Mouse (Mus musculus): ENCODE measurements around the gene Sctr. TPM values are rescaled to one million over a fixed set of nuclear protein-coding genes. Genes with fewer than 3 reads are reported as not detected.
A peak's percentile ranks its signal among the peaks of the same experiment; 100 is the strongest.

The Sctr gene
- polyA plus RNA-seq, 1 experiment = 0.96 TPM

DNA sequence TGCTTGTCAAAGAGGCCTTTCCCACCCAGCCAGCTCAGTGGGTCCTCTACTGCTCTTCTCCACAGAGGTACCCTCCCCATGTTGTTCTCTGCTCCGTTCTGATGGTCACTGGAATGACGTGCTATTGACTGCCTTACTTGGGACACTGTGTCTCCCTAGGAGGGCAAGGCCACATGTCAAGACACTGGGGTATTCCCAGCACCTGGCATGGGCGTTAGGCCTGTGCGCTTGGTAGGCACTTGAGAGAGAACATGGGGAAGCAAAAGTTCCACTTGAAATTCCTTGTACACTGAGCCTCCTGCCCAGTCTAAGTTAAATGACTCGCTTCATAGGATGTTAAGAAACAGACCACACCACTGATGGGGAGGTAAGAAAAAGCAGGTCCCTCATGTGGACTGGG lies 62.4 kb downstream of the Sctr start:
- Histone ChIP-seq H3K36me3 (ENCODE audit: control insufficient read depth, insufficient read depth, low read length) (no peaks in the 10 kb centered on the region), H3K4me3 (ENCODE audit: control insufficient read depth, insufficient read depth, low read length) (no peak overlapping the region), H3K4me1 (replicated peaks; ENCODE audit: control insufficient read depth, insufficient read depth, low read length) (0 out of 2 replicates have a peak, but pooled peaks cover 5% of the 10 kb centered on the region), H3K27ac (ENCODE audit: control insufficient read depth, insufficient read depth, low read length) (no peak overlapping the region), H3K27me3 (ENCODE audit: control insufficient read depth, insufficient read depth, low read length) (peaks cover 12% of the 10 kb centered on the region; the same call in 1 of the 2 replicates)
- no peak for TF ChIP-seq CTCF (IDR thresholded peaks at IDR 0.05; ENCODE audit: borderline replicate concordance, control insufficient read depth, extremely low read depth, insufficient read depth, low read length, poor library complexity)
- no peak for TF ChIP-seq POLR2A (IDR thresholded peaks at IDR 0.05; ENCODE audit: control insufficient read depth, extremely low read depth, insufficient read depth, low read length, poor library complexity)
- WGBS = 96% methylated on average over 5 of the region's 5 CpGs
- no peak for DNase-seq

DNA sequence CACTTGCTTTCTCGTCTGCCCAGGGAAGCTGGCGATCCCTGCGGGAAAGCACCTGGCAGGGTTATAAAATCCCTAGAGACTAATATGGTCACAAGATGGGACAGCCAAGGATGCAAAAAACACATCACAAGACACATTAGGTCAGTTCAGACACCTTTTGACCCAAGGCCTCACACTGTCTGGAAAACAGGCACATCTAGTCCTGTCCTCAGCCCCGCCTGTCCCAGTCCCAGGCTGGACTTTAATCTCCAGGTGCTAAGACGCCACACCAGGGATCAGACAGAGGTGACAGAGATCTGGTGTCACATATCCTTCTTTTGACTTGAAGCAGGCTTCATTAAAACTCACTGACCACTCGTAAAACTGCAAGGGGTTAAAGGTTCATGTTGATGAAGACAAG lies 63.5 kb downstream of the Sctr start:
- no peak overlapping the region for H3K4me3 ChIP-seq (ENCODE audit: control insufficient read depth, insufficient read depth, low read length)
- no peak for TF ChIP-seq POLR2A (IDR thresholded peaks at IDR 0.05; ENCODE audit: control insufficient read depth, extremely low read depth, insufficient read depth, low read length, poor library complexity)
- no peak for TF ChIP-seq CTCF (IDR thresholded peaks at IDR 0.05; ENCODE audit: borderline replicate concordance, control insufficient read depth, extremely low read depth, insufficient read depth, low read length, poor library complexity)

DNA sequence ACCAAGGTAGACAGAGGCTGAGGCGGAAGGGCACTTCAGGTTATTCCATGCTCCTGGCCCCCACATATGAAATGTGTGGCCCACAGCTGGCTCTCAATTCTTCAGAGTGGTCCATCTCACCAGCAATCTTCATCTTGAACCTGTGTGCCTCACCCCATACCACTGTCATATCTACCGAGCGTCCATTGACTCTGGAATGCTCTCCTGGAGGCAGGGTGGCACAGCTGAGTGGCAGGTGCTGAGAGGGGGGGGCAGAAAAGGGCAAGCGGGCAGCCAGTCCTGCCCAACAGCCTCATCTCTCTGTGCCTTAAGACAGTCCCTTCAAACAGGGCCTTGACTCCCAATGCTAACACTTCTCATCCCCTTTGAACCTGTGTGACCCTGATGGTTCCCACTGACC lies 64.4 kb downstream of the Sctr start:
- H3K4me1 ChIP-seq (replicated peaks; ENCODE audit: control insufficient read depth, insufficient read depth, low read length) = 0 out of 2 replicates have a peak, but pooled peaks cover 5% of the 10 kb centered on the region
- peaks cover 12% of the 10 kb centered on the region; the same call in 1 of the 2 replicates for H3K27me3 ChIP-seq (ENCODE audit: control insufficient read depth, insufficient read depth, low read length)
- TF ChIP-seq POLR2A (IDR thresholded peaks at IDR 0.05; ENCODE audit: control insufficient read depth, extremely low read depth, insufficient read depth, low read length, poor library complexity) (no peak), CTCF (IDR thresholded peaks at IDR 0.05; ENCODE audit: borderline replicate concordance, control insufficient read depth, extremely low read depth, insufficient read depth, low read length, poor library complexity) (no peak)
- no peaks in the 10 kb centered on the region for H3K36me3 ChIP-seq (ENCODE audit: control insufficient read depth, insufficient read depth, low read length)
- no peak overlapping the region for H3K4me3 ChIP-seq (ENCODE audit: control insufficient read depth, insufficient read depth, low read length)
- WGBS = over 99% methylated on average over 4 of the region's 4 CpGs
- DNase-seq = no peak
- H3K27ac ChIP-seq (ENCODE audit: control insufficient read depth, insufficient read depth, low read length) = no peak overlapping the region

More for the DNA sequence above, 63.5 kb downstream of the Sctr start:
- H3K27me3 ChIP-seq (ENCODE audit: control insufficient read depth, insufficient read depth, low read length) = peaks cover 12% of the 10 kb centered on the region; the same call in 1 of the 2 replicates
- H3K27ac ChIP-seq (ENCODE audit: control insufficient read depth, insufficient read depth, low read length) = no peak overlapping the region
- no peak for DNase-seq
- H3K36me3 ChIP-seq (ENCODE audit: control insufficient read depth, insufficient read depth, low read length) = no peaks in the 10 kb centered on the region
- 97% methylated on average over 6 of the region's 6 CpGs for WGBS
- H3K4me1 ChIP-seq (replicated peaks; ENCODE audit: control insufficient read depth, insufficient read depth, low read length) = 0 out of 2 replicates have a peak, but pooled peaks cover 5% of the 10 kb centered on the region

DNA sequence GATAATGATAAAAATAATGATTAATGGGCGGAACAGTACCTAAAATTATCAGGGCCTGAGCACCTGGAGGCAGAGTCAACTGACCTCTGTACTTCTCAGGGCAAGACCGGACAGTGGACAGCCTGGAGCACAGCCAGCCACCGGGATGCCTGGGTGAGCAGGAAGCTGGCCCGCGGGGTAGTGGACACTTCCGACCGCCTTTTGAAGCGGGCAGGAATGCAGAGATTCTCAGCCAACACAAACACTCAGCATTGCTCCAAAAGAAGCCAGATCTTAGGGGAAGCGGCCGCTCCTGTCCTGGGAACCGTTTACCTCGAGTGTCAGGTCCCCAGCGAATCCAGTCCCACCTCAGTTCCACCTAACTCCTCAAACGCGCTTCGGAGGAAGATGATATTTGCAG lies 66.2 kb downstream of the Sctr start:
- DNase-seq = no peak
- H3K27me3 ChIP-seq (ENCODE audit: control insufficient read depth, insufficient read depth, low read length) = peaks cover 12% of the 10 kb centered on the region; the same call in 1 of the 2 replicates
- no peaks in the 10 kb centered on the region for H3K36me3 ChIP-seq (ENCODE audit: control insufficient read depth, insufficient read depth, low read length)
- WGBS = 17% methylated on average over 16 of the region's 16 CpGs
- TF ChIP-seq CTCF (IDR thresholded peaks at IDR 0.05; ENCODE audit: borderline replicate concordance, control insufficient read depth, extremely low read depth, insufficient read depth, low read length, poor library complexity) (no peak), POLR2A (IDR thresholded peaks at IDR 0.05; ENCODE audit: control insufficient read depth, extremely low read depth, insufficient read depth, low read length, poor library complexity) (no peak)
- H3K27ac ChIP-seq (ENCODE audit: control insufficient read depth, insufficient read depth, low read length) = no peak overlapping the region
- H3K4me3 ChIP-seq (ENCODE audit: control insufficient read depth, insufficient read depth, low read length) = no peak overlapping the region
- 0 out of 2 replicates have a peak, but pooled peaks cover 5% of the 10 kb centered on the region for H3K4me1 ChIP-seq (replicated peaks; ENCODE audit: control insufficient read depth, insufficient read depth, low read length)

DNA sequence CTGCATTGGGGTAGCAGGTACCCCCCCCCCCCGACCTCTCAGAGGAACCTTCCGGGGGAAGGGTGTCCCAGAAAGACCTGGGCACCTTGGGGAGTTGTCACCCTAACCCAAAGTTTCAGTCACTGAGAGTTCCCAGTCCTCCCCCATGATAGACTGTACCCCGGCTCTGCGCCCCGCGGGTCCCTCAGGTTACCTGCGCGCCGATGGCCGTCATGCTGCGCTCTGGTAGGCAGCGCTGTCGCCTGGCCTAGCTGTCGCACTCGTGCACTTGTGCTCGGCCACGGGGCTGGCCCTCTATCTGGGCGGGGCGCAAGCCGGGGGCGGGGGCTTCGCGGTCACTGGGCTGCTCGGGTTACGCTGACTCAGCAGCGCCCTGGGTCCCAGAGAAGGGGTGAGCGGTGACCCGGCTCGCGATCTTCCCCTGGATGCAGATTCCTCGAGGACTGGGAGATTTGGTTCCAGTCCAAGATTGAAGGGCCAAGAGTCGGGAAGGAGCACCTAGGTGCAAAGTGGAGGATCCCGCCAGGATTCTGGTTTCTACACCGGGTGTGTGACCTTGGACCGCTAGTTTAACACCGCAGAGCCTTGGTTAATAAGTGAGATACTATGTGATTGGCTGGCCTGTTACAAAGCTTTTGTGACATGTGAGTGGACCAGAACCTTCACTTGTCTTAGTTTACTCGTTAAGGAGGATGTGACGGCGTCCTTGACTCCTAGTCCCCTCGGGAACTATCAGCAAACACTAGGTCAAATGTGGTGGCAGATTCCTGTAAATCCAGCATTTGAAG lies 67.0 kb downstream of the Sctr start, which contains the start of gene Tmem37:
TSS of gene Tmem37 (minus strand) at position 556 of the 788 bp plus-strand sequence.
- TF ChIP-seq CTCF (IDR thresholded peaks at IDR 0.05; ENCODE audit: borderline replicate concordance, control insufficient read depth, extremely low read depth, insufficient read depth, low read length, poor library complexity) = no peak
- no peak for TF ChIP-seq POLR2A (IDR thresholded peaks at IDR 0.05; ENCODE audit: control insufficient read depth, extremely low read depth, insufficient read depth, low read length, poor library complexity)
- Histone ChIP-seq H3K4me1 (replicated peaks; ENCODE audit: control insufficient read depth, insufficient read depth, low read length) (0 out of 2 replicates have a peak, but pooled peaks cover 5% of the 10 kb centered on the region), H3K27me3 (ENCODE audit: control insufficient read depth, insufficient read depth, low read length) (peaks cover 12% of the 10 kb centered on the region; the same call in 1 of the 2 replicates), H3K36me3 (ENCODE audit: control insufficient read depth, insufficient read depth, low read length) (no peaks in the 10 kb centered on the region), H3K27ac (ENCODE audit: control insufficient read depth, insufficient read depth, low read length) (no peak within 1 kb of the TSS), H3K4me3 (ENCODE audit: control insufficient read depth, insufficient read depth, low read length) (peak within 1 kb of the TSS; percentile 6; the same call in 1 of the 2 replicates)
- WGBS = 13% methylated on average over 40 of the region's 40 CpGs
- no peak for DNase-seq

DNA sequence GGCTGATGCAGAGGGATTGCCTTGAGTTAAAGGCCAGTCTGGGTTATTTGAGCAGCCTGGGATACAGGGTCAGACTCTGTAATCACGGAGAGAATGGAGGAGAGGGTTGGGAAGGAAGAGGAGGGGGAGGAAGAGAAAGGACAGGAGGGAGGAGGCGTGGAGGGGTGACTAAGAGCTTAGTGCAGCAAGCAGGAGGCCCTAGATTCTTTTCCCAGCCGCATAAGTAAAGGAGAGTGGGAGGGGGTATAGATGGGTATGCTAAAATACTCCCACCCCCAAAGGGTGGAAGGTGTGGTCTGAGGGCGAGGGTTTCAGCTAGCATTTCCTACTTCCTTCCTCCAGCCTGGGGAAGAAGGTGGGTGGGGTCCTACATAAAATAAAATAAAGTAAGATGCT lies 67.6 kb downstream of the Sctr start:
- peaks cover 12% of the 10 kb centered on the region; the same call in 1 of the 2 replicates for H3K27me3 ChIP-seq (ENCODE audit: control insufficient read depth, insufficient read depth, low read length)
- 58% methylated on average over 4 of the region's 4 CpGs for WGBS
- 0 out of 2 replicates have a peak, but pooled peaks cover 5% of the 10 kb centered on the region for H3K4me1 ChIP-seq (replicated peaks; ENCODE audit: control insufficient read depth, insufficient read depth, low read length)
- TF ChIP-seq POLR2A (IDR thresholded peaks at IDR 0.05; ENCODE audit: control insufficient read depth, extremely low read depth, insufficient read depth, low read length, poor library complexity) (no peak), CTCF (IDR thresholded peaks at IDR 0.05; ENCODE audit: borderline replicate concordance, control insufficient read depth, extremely low read depth, insufficient read depth, low read length, poor library complexity) (no peak)
- H3K4me3 ChIP-seq (ENCODE audit: control insufficient read depth, insufficient read depth, low read length) = no peak overlapping the region
- no peaks in the 10 kb centered on the region for H3K36me3 ChIP-seq (ENCODE audit: control insufficient read depth, insufficient read depth, low read length)
- H3K27ac ChIP-seq (ENCODE audit: control insufficient read depth, insufficient read depth, low read length) = no peak overlapping the region
- DNase-seq = no peak

Data from thymus, adult 2 months (tissue).